In the genomic region with DNA sequence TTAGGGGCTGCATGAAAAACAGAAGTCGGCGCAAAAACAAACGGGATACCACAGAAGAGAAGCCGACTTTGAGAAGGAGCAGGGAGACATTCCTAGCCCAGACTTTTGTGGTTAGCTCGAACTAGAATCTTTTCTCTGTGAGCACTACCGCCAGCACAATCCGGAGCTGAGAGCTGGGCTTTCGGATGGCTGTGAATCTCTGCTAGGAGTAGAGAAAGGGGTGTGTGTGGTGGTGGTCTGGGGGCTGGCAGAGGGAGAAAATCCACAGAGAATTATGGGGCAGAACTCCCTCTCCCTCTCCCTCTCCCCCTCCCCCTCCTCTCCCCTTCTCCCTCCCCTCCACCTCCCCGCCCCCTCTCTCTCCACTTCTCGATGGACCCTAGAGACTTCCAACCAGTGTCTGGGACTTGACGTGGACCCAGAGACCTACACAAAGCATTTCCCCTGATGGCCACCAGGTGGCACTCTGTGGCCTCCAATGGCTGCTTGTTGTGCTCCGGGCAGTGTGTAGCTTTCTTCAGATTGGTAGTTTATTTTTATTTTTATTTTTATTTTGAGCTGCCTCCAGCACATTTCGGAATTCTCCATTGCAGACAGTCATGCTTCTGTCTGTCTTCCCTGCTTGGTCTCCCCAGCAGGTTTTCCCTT, we compare ENCODE assay signal across 8 mouse cellular contexts. TPM values are rescaled to one million over a fixed set of nuclear protein-coding genes. Genes with fewer than 3 reads are reported as not detected.
A peak's percentile ranks its signal among the peaks of the same experiment; 100 is the strongest.
DNase-seq lines count a peak whose midpoint lies in the region; ATAC-seq lines count a peak whose summit lies in the region.

No protein-coding gene starts in this region.

- H3K9ac ChIP-seq in heart, embryonic 11.5 days (ENCODE audit: low read depth, low read length), result no peak overlapping the region
- no peak overlapping the region for H3K9ac ChIP-seq in limb, embryonic 11.5 days (ENCODE audit: low read length)

- no peak overlapping the region for H3K4me3 ChIP-seq in heart, embryonic 11.5 days (ENCODE audit: low read depth, low read length)
- H3K4me3 ChIP-seq in limb, embryonic 11.5 days (ENCODE audit: low read depth, low read length), result no peak overlapping the region

- no peaks in the 10 kb centered on the region for H3K9me3 ChIP-seq in heart, embryonic 11.5 days (replicated peaks; ENCODE audit: control insufficient read depth, low read length)
- H3K9me3 ChIP-seq in limb, embryonic 11.5 days (ENCODE audit: control insufficient read depth, low read length), result no peaks in the 10 kb centered on the region

- no peaks in the 10 kb centered on the region for H3K36me3 ChIP-seq in heart, embryonic 11.5 days (ENCODE audit: control insufficient read depth, insufficient read depth, low read length)
- H3K36me3 ChIP-seq in limb, embryonic 11.5 days (ENCODE audit: control insufficient read depth, insufficient read depth, low read length), result no peaks in the 10 kb centered on the region
- H3K36me3 ChIP-seq in splenic B cell, adult 2 months (ENCODE audit: control insufficient read depth, insufficient read depth, low read length, poor library complexity, severe bottlenecking), result no peaks in the 10 kb centered on the region

- H3K4me2 ChIP-seq in heart, embryonic 11.5 days, result no peak overlapping the region
- no peak overlapping the region for H3K4me2 ChIP-seq in limb, embryonic 11.5 days (ENCODE audit: low read depth, severe bottlenecking)

- DNase-seq in heart, adult 11 months, result peak; percentile 93
- DNase-seq in cerebellum, postnatal 4 days (ENCODE audit: low spot score in 2 of 2), result peak; percentile 73 to 83
- DNase-seq in gastrocnemius, adult 8-10 months (ENCODE audit: low spot score in 2 of 2), result peak; percentile 43 to 55
- DNase-seq in kidney, adult 18-20 months, result peak; percentile 81
- DNase-seq in limb, embryonic 11.5 days (ENCODE audit: low spot score), result peak; percentile 82
- peak; percentile 82 for DNase-seq in neural tube, embryonic 10.5 days (ENCODE audit: extremely low spot score, low spot score)
- peak; percentile 73 for DNase-seq in splenic B cell, adult 2 months (ENCODE audit: low read depth, low spot score)

- H3K27me3 ChIP-seq in heart, embryonic 11.5 days (ENCODE audit: control insufficient read depth, insufficient read depth, low read length), result peaks cover 18% of the 10 kb centered on the region
- no peaks in the 10 kb centered on the region for H3K27me3 ChIP-seq in limb, embryonic 11.5 days (ENCODE audit: control insufficient read depth, insufficient read depth, low read length)
- no peaks in the 10 kb centered on the region for H3K27me3 ChIP-seq in splenic B cell, adult 2 months (ENCODE audit: control insufficient read depth, insufficient read depth, low read length, poor library complexity, severe bottlenecking)

- H3K4me1 ChIP-seq in heart, embryonic 11.5 days (ENCODE audit: control insufficient read depth, insufficient read depth, low read length), result peaks cover 2% of the 10 kb centered on the region; the same call in 1 of the 2 replicates
- H3K4me1 ChIP-seq in limb, embryonic 11.5 days (ENCODE audit: control insufficient read depth, insufficient read depth, low read length), result no peaks in the 10 kb centered on the region

- 37% methylated on average over 12 of the region's 13 CpGs for WGBS in heart, embryonic 11.5 days (ENCODE audit: insufficient replicate concordance)
- WGBS in limb, embryonic 11.5 days, result 56% methylated on average over 10 of the region's 13 CpGs

- no peak overlapping the region for H3K27ac ChIP-seq in heart, embryonic 11.5 days (ENCODE audit: low read depth, low read length)
- H3K27ac ChIP-seq in limb, embryonic 11.5 days (replicated peaks; ENCODE audit: low read depth, low read length), result no peak overlapping the region

- no peak for ATAC-seq in heart, embryonic 11.5 days (replicated peaks; ENCODE audit: insufficient number of reproducible peaks, low FRiP score, low TSS enrichment)
- ATAC-seq in limb, embryonic 11.5 days (ENCODE audit: insufficient number of reproducible peaks, low FRiP score, low TSS enrichment, low read depth), result no peak

RNA-seq across cellular contexts. Expression of gene Atxn10, which starts 20.5 kb away (rescaled TPM):
- 257 and 282 TPM in 2 replicates for polyA plus RNA-seq in heart, embryonic 11.5 days (2014; fragmentation: Nextera tagmentation; extraction: Ambion mirVana)
- 10 to 100 TPM; 26.0 to 27.9 (median 27.0) TPM for total RNA-seq in gastrocnemius, adult 8-10 months (2022)
- polyA plus RNA-seq in limb, embryonic 11.5 days (2014; fragmentation: Nextera tagmentation; extraction: Ambion mirVana), result 318 and 331 TPM in 2 replicates
